Mouse (Mus musculus): ENCODE measurements around the gene Metap1. TPM values are rescaled to one million over a fixed set of nuclear protein-coding genes. Genes with fewer than 3 reads are reported as not detected.

The Metap1 gene
- polyA plus RNA-seq, 1 experiment = 0.97 TPM

GRCm38 (mm10) chr3:138526073-138526915 is 37.0 kb upstream of the Metap1 start, which contains the start of gene Eif4e:
Eif4e (plus strand) TSS chr3:138526179.
- H3K27me3 ChIP-seq (ENCODE audit: control insufficient read depth) = no peaks in the 10 kb centered on the region
- peaks cover under 1% of the 10 kb centered on the region for H3K36me3 ChIP-seq (ENCODE audit: control insufficient read depth)
- TF ChIP-seq GATA1 (IDR thresholded peaks at IDR 0.05; ENCODE audit: low read length) = no peak
- no peak for TF ChIP-seq TAL1 (IDR thresholded peaks at IDR 0.05; ENCODE audit: low read length)
- H3K9me3 ChIP-seq (ENCODE audit: control insufficient read depth, low read length) = no peaks in the 10 kb centered on the region
- H3K4me3 ChIP-seq (replicated peaks) = peak within 1 kb of the TSS; percentile 99
- peaks cover 48% of the 10 kb centered on the region for H3K4me1 ChIP-seq (ENCODE audit: control insufficient read depth)

- no peak for TF ChIP-seq TAL1 (IDR thresholded peaks at IDR 0.05; ENCODE audit: low read length)
- TF ChIP-seq GATA1 (IDR thresholded peaks at IDR 0.05; ENCODE audit: low read length) = no peak
- Histone ChIP-seq H3K27me3 (ENCODE audit: control insufficient read depth) (peaks cover 2% of the 10 kb centered on the region; the same call in 1 of the 2 replicates), H3K9me3 (ENCODE audit: control insufficient read depth, low read length) (no peaks in the 10 kb centered on the region), H3K4me3 (replicated peaks) (peak overlapping the region; percentile 99), H3K36me3 (ENCODE audit: control insufficient read depth) (no peaks in the 10 kb centered on the region), H3K4me1 (ENCODE audit: control insufficient read depth) (peaks cover 40% of the 10 kb centered on the region)
Observed at GRCm38 (mm10) chr3:138525494-138525893, 36.2 kb upstream of the Metap1 start.

- Histone ChIP-seq H3K9me3 (ENCODE audit: control insufficient read depth, low read length) (no peaks in the 10 kb centered on the region), H3K36me3 (ENCODE audit: control insufficient read depth) (no peaks in the 10 kb centered on the region), H3K4me3 (replicated peaks) (no peak overlapping the region), H3K4me1 (ENCODE audit: control insufficient read depth) (peaks cover 26% of the 10 kb centered on the region), H3K27me3 (ENCODE audit: control insufficient read depth) (peaks cover 2% of the 10 kb centered on the region; the same call in 1 of the 2 replicates)
- no peak for TF ChIP-seq GATA1 (IDR thresholded peaks at IDR 0.05; ENCODE audit: low read length)
- no peak for TF ChIP-seq TAL1 (IDR thresholded peaks at IDR 0.05; ENCODE audit: low read length)
Observed at GRCm38 (mm10) chr3:138523956-138524355, 34.6 kb upstream of the Metap1 start.

- peaks cover 2% of the 10 kb centered on the region for H3K4me1 ChIP-seq (ENCODE audit: control insufficient read depth)
- H3K4me3 ChIP-seq (replicated peaks) = no peak overlapping the region
- no peaks in the 10 kb centered on the region for H3K36me3 ChIP-seq (ENCODE audit: control insufficient read depth)
- no peak for TF ChIP-seq GATA1 (IDR thresholded peaks at IDR 0.05; ENCODE audit: low read length)
- no peak for TF ChIP-seq TAL1 (IDR thresholded peaks at IDR 0.05; ENCODE audit: low read length)
- peaks cover 2% of the 10 kb centered on the region; the same call in 1 of the 2 replicates for H3K27me3 ChIP-seq (ENCODE audit: control insufficient read depth)
- no peaks in the 10 kb centered on the region for H3K9me3 ChIP-seq (ENCODE audit: control insufficient read depth, low read length)
Observed at GRCm38 (mm10) chr3:138519218-138519617, 29.9 kb upstream of the Metap1 start.

GRCm38 (mm10) chr3:138517881-138518280 is 28.6 kb upstream of the Metap1 start:
- Histone ChIP-seq H3K4me3 (replicated peaks) (no peak overlapping the region), H3K9me3 (ENCODE audit: control insufficient read depth, low read length) (no peaks in the 10 kb centered on the region), H3K36me3 (ENCODE audit: control insufficient read depth) (no peaks in the 10 kb centered on the region), H3K27me3 (ENCODE audit: control insufficient read depth) (peaks cover 2% of the 10 kb centered on the region; the same call in 1 of the 2 replicates), H3K4me1 (ENCODE audit: control insufficient read depth) (no peaks in the 10 kb centered on the region)
- no peak for TF ChIP-seq TAL1 (IDR thresholded peaks at IDR 0.05; ENCODE audit: low read length)
- no peak for TF ChIP-seq GATA1 (IDR thresholded peaks at IDR 0.05; ENCODE audit: low read length)

GRCm38 (mm10) chr3:138515656-138516370 is 26.5 kb upstream of the Metap1 start:
- TF ChIP-seq GATA1 (IDR thresholded peaks at IDR 0.05; ENCODE audit: low read length) = peak; percentile 33; the same call in 1 of the 2 replicates
- no peak for TF ChIP-seq TAL1 (IDR thresholded peaks at IDR 0.05; ENCODE audit: low read length)
- Histone ChIP-seq H3K4me3 (replicated peaks) (no peak overlapping the region), H3K36me3 (ENCODE audit: control insufficient read depth) (no peaks in the 10 kb centered on the region), H3K4me1 (ENCODE audit: control insufficient read depth) (no peaks in the 10 kb centered on the region), H3K9me3 (ENCODE audit: control insufficient read depth, low read length) (no peaks in the 10 kb centered on the region), H3K27me3 (ENCODE audit: control insufficient read depth) (no peaks in the 10 kb centered on the region)

- no peaks in the 10 kb centered on the region for H3K9me3 ChIP-seq (ENCODE audit: control insufficient read depth, low read length)
- H3K36me3 ChIP-seq (ENCODE audit: control insufficient read depth) = no peaks in the 10 kb centered on the region
- H3K4me1 ChIP-seq (ENCODE audit: control insufficient read depth) = no peaks in the 10 kb centered on the region
- no peak overlapping the region for H3K4me3 ChIP-seq (replicated peaks)
- no peaks in the 10 kb centered on the region for H3K27me3 ChIP-seq (ENCODE audit: control insufficient read depth)
- TF ChIP-seq TAL1 (IDR thresholded peaks at IDR 0.05; ENCODE audit: low read length) = no peak
- TF ChIP-seq GATA1 (IDR thresholded peaks at IDR 0.05; ENCODE audit: low read length) = no peak
Observed at GRCm38 (mm10) chr3:138514749-138515148, 25.4 kb upstream of the Metap1 start.

- no peak overlapping the region for H3K4me3 ChIP-seq (replicated peaks)
- TF ChIP-seq TAL1 (IDR thresholded peaks at IDR 0.05; ENCODE audit: low read length) (no peak), GATA1 (IDR thresholded peaks at IDR 0.05; ENCODE audit: low read length) (no peak)
- no peaks in the 10 kb centered on the region for H3K4me1 ChIP-seq (ENCODE audit: control insufficient read depth)
- no peaks in the 10 kb centered on the region for H3K9me3 ChIP-seq (ENCODE audit: control insufficient read depth, low read length)
- H3K36me3 ChIP-seq (ENCODE audit: control insufficient read depth) = no peaks in the 10 kb centered on the region
- H3K27me3 ChIP-seq (ENCODE audit: control insufficient read depth) = no peaks in the 10 kb centered on the region
Observed at GRCm38 (mm10) chr3:138513243-138513642, 23.9 kb upstream of the Metap1 start.

- H3K4me3 ChIP-seq (replicated peaks) = no peak overlapping the region
- TF ChIP-seq GATA1 (IDR thresholded peaks at IDR 0.05; ENCODE audit: low read length) = no peak
- no peak for TF ChIP-seq TAL1 (IDR thresholded peaks at IDR 0.05; ENCODE audit: low read length)
- no peaks in the 10 kb centered on the region for H3K36me3 ChIP-seq (ENCODE audit: control insufficient read depth)
- H3K27me3 ChIP-seq (ENCODE audit: control insufficient read depth) = no peaks in the 10 kb centered on the region
- H3K4me1 ChIP-seq (ENCODE audit: control insufficient read depth) = no peaks in the 10 kb centered on the region
- no peaks in the 10 kb centered on the region for H3K9me3 ChIP-seq (ENCODE audit: control insufficient read depth, low read length)
Observed at GRCm38 (mm10) chr3:138510471-138510870, 21.2 kb upstream of the Metap1 start.

All from erythroblast, embryonic 14.5 days (primary cell).